Mouse (Mus musculus) hindbrain, embryonic 14.5 days (tissue): ENCODE data around the gene Kcnj15. TPM values are rescaled to one million over a fixed set of nuclear protein-coding genes. Genes with fewer than 3 reads are reported as not detected.

Source experiments
- ATAC-seq: fragments of 200-750 bp; cut with Nextera tagmentation; 2 replicates; pipeline ENCODE4 v1.8.0; 2017; ENCODE audit warnings: moderate number of reproducible peaks, mild to moderate bottlenecking, moderate TSS enrichment, moderate library complexity; ENCODE audit not compliant: low FRiP score
- DNase-seq: peaks from one replicate; pipeline ENCODE4 v3.0.0-alpha.2; 2015; ENCODE audit warnings: low spot score
- H3K27ac ChIP-seq: fragments of 300-500 bp; sonication (generic); 2 replicates; pipeline ENCODE4 v1.5.1; 2014; ENCODE audit warnings: mild to moderate bottlenecking, moderate library complexity
- H3K27me3 ChIP-seq: fragments of 300-500 bp; sonication (generic); 2 replicates; pipeline ENCODE4 v1.6.1; 2014; ENCODE audit warnings: mild to moderate bottlenecking, low read length, mixed read lengths; ENCODE audit not compliant: control insufficient read depth, insufficient read depth
- H3K36me3 ChIP-seq: fragments of 300-500 bp; sonication (generic); replicated peaks from 2 replicates; pipeline ENCODE4 v1.6.1; 2014; ENCODE audit not compliant: control insufficient read depth, insufficient read depth
- H3K4me1 ChIP-seq: fragments of 300-500 bp; sonication (generic); replicated peaks from 2 replicates; pipeline ENCODE4 v1.6.1; 2014; ENCODE audit warnings: antibody characterized with exemption, low read length, mixed read lengths; ENCODE audit not compliant: control insufficient read depth, insufficient read depth
- H3K4me2 ChIP-seq: fragments of 300-500 bp; sonication (generic); replicated peaks from 2 replicates; pipeline ENCODE4 v1.6.1; 2014; ENCODE audit warnings: mild to moderate bottlenecking, moderate library complexity
- H3K4me3 ChIP-seq: fragments of 300-500 bp; sonication (generic); replicated peaks from 2 replicates; pipeline ENCODE4 v1.5.1; 2014; ENCODE audit warnings: mild to moderate bottlenecking, low read length
- H3K9ac ChIP-seq: fragments of 300-500 bp; sonication (generic); 2 replicates; pipeline ENCODE4 v1.6.1; 2014
- H3K9me3 ChIP-seq: fragments of 300-500 bp; sonication (generic); 2 replicates; pipeline ENCODE4 v1.6.1; 2016; ENCODE audit warnings: low read length; ENCODE audit not compliant: control insufficient read depth
- WGBS: fragments of 180-500 bp; shearing (Covaris S2); extraction: QIAGEN DNeasy Blood & Tissue Kit; methylation state at CpG from one replicate; pipeline ENCODE4 v1.1.7; 2014; 5-methylcytosine and 5-hydroxymethylcytosine counted together
- polyA plus RNA-seq: library from polyadenylated mRNA; unstranded; fragments of >200 nt; fragmentation: Nextera tagmentation; extraction: Ambion mirVana; gene quantifications from 2 replicates; pipeline ENCODE4 v1.2.1, GENCODE M21; 2014

Gene Kcnj15
- polyA plus RNA-seq, 1 experiment from 2014 or later: 0.19 TPM

DNA sequence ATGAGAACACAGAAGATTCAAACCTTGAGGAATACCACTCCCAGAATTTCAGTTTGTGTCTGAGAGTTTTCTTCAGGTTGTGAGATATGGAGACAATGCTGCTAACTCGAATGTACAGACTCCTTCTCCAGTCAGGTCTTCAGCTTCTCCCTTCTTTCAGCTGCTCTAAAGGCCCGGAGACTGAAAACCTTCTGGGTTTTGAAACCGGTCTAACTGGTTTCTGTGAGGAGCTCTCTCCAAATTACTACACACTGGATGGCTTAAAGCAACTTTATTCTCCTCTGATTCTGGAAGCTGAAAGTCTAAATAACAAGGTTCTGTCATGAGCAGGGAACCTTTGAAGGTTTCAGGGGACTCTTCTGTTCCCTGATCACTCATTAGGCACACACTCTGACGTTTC, 36.3 kb upstream of the Kcnj15 start:
- Histone ChIP-seq H3K4me3 (no peak overlapping the region), H3K4me2 (no peak overlapping the region), H3K27me3 (no peaks in the 10 kb centered on the region)

GRCm38 (mm10) chr16:95222026-95222718, 35.2 kb upstream of the Kcnj15 start:
- 66% methylated on average over 7 of the region's 7 CpGs for WGBS
- no peaks in the 10 kb centered on the region for H3K27me3 ChIP-seq
- ATAC-seq: no peak

More for the DNA sequence above, 36.3 kb upstream of the Kcnj15 start:
- DNase-seq (no peak), ATAC-seq (no peak)
- 65% methylated on average over 4 of the region's 4 CpGs for WGBS
- H3K36me3 ChIP-seq: no peaks in the 10 kb centered on the region
- H3K9me3 ChIP-seq: no peaks in the 10 kb centered on the region
- no peaks in the 10 kb centered on the region for H3K4me1 ChIP-seq
- H3K9ac ChIP-seq: no peak overlapping the region
- H3K27ac ChIP-seq: no peak overlapping the region

GRCm38 (mm10) chr16:95223435-95223834, 33.9 kb upstream of the Kcnj15 start:
- 88% methylated on average over 8 of the region's 8 CpGs for WGBS
- DNase-seq: no peak
- Histone ChIP-seq H3K4me1 (no peaks in the 10 kb centered on the region), H3K27ac (no peak overlapping the region), H3K36me3 (no peaks in the 10 kb centered on the region), H3K27me3 (no peaks in the 10 kb centered on the region), H3K4me3 (no peak overlapping the region), H3K4me2 (no peak overlapping the region), H3K9me3 (no peaks in the 10 kb centered on the region), H3K9ac (no peak overlapping the region)
- ATAC-seq: no peak

More at GRCm38 (mm10) chr16:95222026-95222718, 35.2 kb upstream of the Kcnj15 start:
- no peak overlapping the region for H3K4me3 ChIP-seq
- H3K4me2 ChIP-seq: no peak overlapping the region
- no peaks in the 10 kb centered on the region for H3K4me1 ChIP-seq
- no peak overlapping the region for H3K9ac ChIP-seq
- no peak overlapping the region for H3K27ac ChIP-seq
- no peak for DNase-seq
- no peaks in the 10 kb centered on the region for H3K9me3 ChIP-seq
- H3K36me3 ChIP-seq: no peaks in the 10 kb centered on the region

- no peak overlapping the region for H3K4me3 ChIP-seq
- no peak overlapping the region for H3K27ac ChIP-seq
- no peaks in the 10 kb centered on the region for H3K36me3 ChIP-seq
- ATAC-seq (no peak), DNase-seq (no peak)
- H3K9ac ChIP-seq: no peak overlapping the region
- 81% methylated on average over 7 of the region's 7 CpGs for WGBS
- no peaks in the 10 kb centered on the region for H3K9me3 ChIP-seq
- H3K27me3 ChIP-seq: no peaks in the 10 kb centered on the region
- no peaks in the 10 kb centered on the region for H3K4me1 ChIP-seq
- H3K4me2 ChIP-seq: no peak overlapping the region
These were observed 32.1 kb upstream of the Kcnj15 start for GRCm38 (mm10) chr16:95225285-95225684.

DNA sequence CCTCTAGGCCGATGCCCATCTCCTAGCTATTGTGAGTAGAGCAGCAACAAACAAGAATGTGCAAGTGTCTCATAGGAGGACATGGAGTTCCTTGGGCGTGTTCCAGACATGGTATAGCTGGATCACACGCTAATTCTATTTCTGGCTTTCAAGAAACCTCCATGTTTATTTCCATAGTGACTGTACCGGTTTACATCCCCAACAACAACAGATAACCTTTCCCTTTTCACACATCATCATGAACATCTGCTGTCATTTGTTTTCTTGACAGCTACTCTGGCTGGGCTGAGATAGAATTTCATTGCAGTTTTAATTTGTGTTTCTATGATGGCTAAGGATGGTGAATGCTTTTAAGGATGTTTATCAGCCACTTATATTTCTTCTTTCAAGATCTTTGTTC, 25.6 kb upstream of the Kcnj15 start:
- DNase-seq (no peak), ATAC-seq (no peak)
- H3K9ac ChIP-seq: no peak overlapping the region
- no peak overlapping the region for H3K4me3 ChIP-seq
- no peak overlapping the region for H3K4me2 ChIP-seq
- no peaks in the 10 kb centered on the region for H3K9me3 ChIP-seq
- no peaks in the 10 kb centered on the region for H3K36me3 ChIP-seq
- H3K4me1 ChIP-seq: no peaks in the 10 kb centered on the region
- no peaks in the 10 kb centered on the region for H3K27me3 ChIP-seq
- 85% methylated on average over 4 of the region's 4 CpGs for WGBS
- no peak overlapping the region for H3K27ac ChIP-seq

DNA sequence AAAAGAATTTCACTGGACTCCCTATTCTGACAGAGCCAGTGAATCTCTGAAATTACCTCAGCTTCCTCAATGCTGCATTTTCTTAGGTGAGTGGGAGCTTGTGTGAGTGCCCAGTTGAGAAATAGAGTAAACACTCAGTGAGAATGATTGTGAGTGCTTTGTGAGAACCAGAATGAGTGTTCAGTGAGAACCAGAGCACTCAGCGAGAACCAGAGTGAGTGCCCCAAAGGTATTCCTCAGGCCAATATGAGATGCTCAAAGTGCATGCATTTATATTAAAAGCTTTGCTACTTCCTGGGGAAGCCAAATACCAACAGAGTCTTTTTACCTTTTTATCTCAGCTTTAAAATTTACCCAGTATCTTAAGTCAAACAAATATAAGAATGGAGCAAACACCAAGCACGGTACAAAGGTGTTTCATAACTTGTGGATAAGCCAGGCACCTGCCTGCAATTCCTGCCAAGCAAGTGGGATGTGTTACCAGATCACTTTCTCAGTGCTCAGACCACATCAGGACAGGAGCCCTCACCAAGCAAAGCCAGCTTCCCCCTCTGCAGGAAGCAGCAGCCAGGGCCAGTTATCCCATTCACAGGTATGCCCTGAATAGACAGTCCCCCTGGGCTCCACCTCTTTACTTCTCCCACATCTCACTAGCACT, 22.3 kb upstream of the Kcnj15 start:
- no peaks in the 10 kb centered on the region for H3K36me3 ChIP-seq
- no peaks in the 10 kb centered on the region for H3K27me3 ChIP-seq
- no peak overlapping the region for H3K9ac ChIP-seq
- DNase-seq: no peak
- WGBS: 86% methylated on average over 2 of the region's 2 CpGs
- no peaks in the 10 kb centered on the region for H3K4me1 ChIP-seq
- no peak for ATAC-seq
- no peak overlapping the region for H3K4me3 ChIP-seq
- no peak overlapping the region for H3K27ac ChIP-seq
- no peak overlapping the region for H3K4me2 ChIP-seq
- H3K9me3 ChIP-seq: no peaks in the 10 kb centered on the region

GRCm38 (mm10) chr16:95239209-95239925, 18.0 kb upstream of the Kcnj15 start:
- no peaks in the 10 kb centered on the region for H3K36me3 ChIP-seq
- no peak overlapping the region for H3K9ac ChIP-seq
- H3K27me3 ChIP-seq: no peaks in the 10 kb centered on the region
- ATAC-seq (no peak), DNase-seq (no peak)
- no peak overlapping the region for H3K27ac ChIP-seq
- H3K9me3 ChIP-seq: no peaks in the 10 kb centered on the region
- no peak overlapping the region for H3K4me2 ChIP-seq
- no peak overlapping the region for H3K4me3 ChIP-seq
- H3K4me1 ChIP-seq: no peaks in the 10 kb centered on the region
- 82% methylated on average over 7 of the region's 7 CpGs for WGBS

DNA sequence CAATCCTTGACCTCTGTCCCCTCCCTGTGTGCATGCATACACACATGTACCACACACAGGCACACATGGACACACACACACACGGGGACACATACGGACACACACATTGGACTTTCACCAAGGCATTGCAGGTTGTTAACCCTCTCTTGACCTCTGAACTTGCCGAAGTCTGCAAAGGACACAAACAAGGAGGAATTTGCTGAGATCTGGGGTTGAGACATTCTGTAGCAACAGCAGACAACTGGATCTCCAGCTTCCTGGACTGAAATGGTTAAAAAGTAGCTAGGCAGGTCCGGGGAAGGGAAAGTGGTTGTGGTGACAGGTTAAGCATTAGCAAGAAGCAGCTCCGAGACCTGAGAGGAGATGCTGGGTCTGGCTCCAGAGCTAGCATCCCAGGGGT, 16.7 kb upstream of the Kcnj15 start:
- Histone ChIP-seq H3K4me2 (no peak overlapping the region), H3K9ac (no peak overlapping the region), H3K4me3 (no peak overlapping the region), H3K36me3 (no peaks in the 10 kb centered on the region), H3K9me3 (no peaks in the 10 kb centered on the region), H3K4me1 (no peaks in the 10 kb centered on the region), H3K27me3 (no peaks in the 10 kb centered on the region), H3K27ac (no peak overlapping the region)
- ATAC-seq (no peak), DNase-seq (no peak)
- 66% methylated on average over 5 of the region's 5 CpGs for WGBS

GRCm38 (mm10) chr16:95241581-95241980, 15.8 kb upstream of the Kcnj15 start:
- ATAC-seq (no peak), DNase-seq (no peak)
- H3K4me2 ChIP-seq: no peak overlapping the region
- H3K9me3 ChIP-seq: no peaks in the 10 kb centered on the region
- WGBS: 80% methylated on average over 4 of the region's 4 CpGs
- H3K27me3 ChIP-seq: no peaks in the 10 kb centered on the region
- H3K27ac ChIP-seq: no peak overlapping the region
- H3K4me1 ChIP-seq: no peaks in the 10 kb centered on the region
- H3K9ac ChIP-seq: no peak overlapping the region
- no peak overlapping the region for H3K4me3 ChIP-seq
- H3K36me3 ChIP-seq: no peaks in the 10 kb centered on the region
